Mouse (Mus musculus) liver, embryonic 14.5 days (tissue): ENCODE measurements around the gene Dusp28. TPM values are rescaled to one million over a fixed set of nuclear protein-coding genes. Genes with fewer than 3 reads are reported as not detected.
A peak's percentile ranks its signal among the peaks of the same experiment; 100 is the strongest.

ENCODE experiments used
- ATAC-seq: fragments of 200-750 bp; cut with Nextera tagmentation; 2 replicates; pipeline ENCODE4 v1.8.0; 2017; ENCODE audit warnings: moderate number of reproducible peaks, mild to moderate bottlenecking, moderate library complexity; ENCODE audit not compliant: insufficient read depth
- DNase-seq, 3 experiments: peaks; one replicate each; pipeline ENCODE4 v3.0.0-alpha.2; 2012 to 2013; ENCODE audit warnings: low read depth in 3 of 3, low spot score in 3 of 3
- H3K27ac ChIP-seq: fragments of 300-500 bp; sonication (generic); 2 replicates; pipeline ENCODE4 v1.5.1; 2014; ENCODE audit warnings: moderate library complexity, mild to moderate bottlenecking, control low read depth, inconsistent platforms
- H3K27me3 ChIP-seq: fragments of 300-500 bp; sonication (generic); 2 replicates; pipeline ENCODE4 v1.6.1; 2014; ENCODE audit warnings: mild to moderate bottlenecking, low read length, moderate library complexity; ENCODE audit not compliant: control insufficient read depth, insufficient read depth
- H3K36me3 ChIP-seq: fragments of 300-500 bp; sonication (generic); replicated peaks from 2 replicates; pipeline ENCODE4 v1.6.1; 2014; ENCODE audit warnings: low read depth; ENCODE audit not compliant: control insufficient read depth, insufficient read depth
- H3K4me1 ChIP-seq, 2 experiments: fragments of 200-500 bp in 1 of 2; fragments of 300-500 bp in 1 of 2; sonication (generic) in 1 of 2; replicated peaks; 2 replicates each; pipeline ENCODE4 v1.6.1; 2012 to 2014; ENCODE audit warnings: antibody characterized with exemption in 1 of 2, inconsistent platforms in 1 of 2, low read length in 1 of 2; ENCODE audit not compliant: control insufficient read depth in 2 of 2, insufficient read depth in 2 of 2
- H3K4me2 ChIP-seq: fragments of 300-500 bp; sonication (generic); 2 replicates; pipeline ENCODE4 v1.6.1; 2014; ENCODE audit warnings: low read depth, mild to moderate bottlenecking, control low read depth, moderate library complexity
- H3K4me3 ChIP-seq, 2 experiments: fragments of 200-500 bp in 1 of 2; fragments of 300-500 bp in 1 of 2; sonication (generic) in 1 of 2; 2 replicates each; pipeline ENCODE4 v1.5.1; 2012 to 2014; ENCODE audit warnings: low read depth in 2 of 2, low read length in 2 of 2, mild to moderate bottlenecking in 2 of 2, control low read depth in 1 of 2, inconsistent platforms in 1 of 2, moderate library complexity in 1 of 2; ENCODE audit not compliant: insufficient read depth in 1 of 2
- H3K9ac ChIP-seq: fragments of 300-500 bp; sonication (generic); replicated peaks from 2 replicates; pipeline ENCODE4 v1.6.1; 2014; ENCODE audit warnings: mild to moderate bottlenecking, control low read depth, moderate library complexity
- H3K9me3 ChIP-seq: fragments of 300-500 bp; sonication (generic); 2 replicates; pipeline ENCODE4 v1.6.1; 2016; ENCODE audit warnings: low read length, mixed read lengths; ENCODE audit not compliant: control insufficient read depth
- CTCF ChIP-seq: IDR thresholded peaks from 2 replicates; pipeline ENCODE4 v1.5.1; 2016; ENCODE audit warnings: antibody characterized with exemption, low read depth, control low read depth
- EP300 ChIP-seq: IDR thresholded peaks from 2 replicates; pipeline ENCODE4 v1.6.1; 2016; ENCODE audit warnings: antibody characterized with exemption, low read depth
- WGBS: fragments of 180-500 bp; shearing (Covaris S2); extraction: QIAGEN DNeasy Blood & Tissue Kit; methylation state at CpG from one replicate; pipeline ENCODE4 v1.1.7; 2014; ENCODE audit not compliant: insufficient replicate concordance; 5-methylcytosine and 5-hydroxymethylcytosine counted together
- polyA plus RNA-seq, 2 experiments: library from polyadenylated mRNA; depleted of rRNA in 1 of 2; stranded (reverse) in 1 of 2; unstranded in 1 of 2; fragments of >200 nt; fragmentation: Nextera tagmentation in 1 of 2; extraction: Ambion mirVana in 1 of 2; gene quantifications; 2 replicates each; pipeline versions ENCODE4 v1.2.1 to v1.2.3; 2012 to 2014

Dusp28 gene
- polyA plus RNA-seq, 2 experiments, result 5.2 to 5.4 TPM

DNA sequence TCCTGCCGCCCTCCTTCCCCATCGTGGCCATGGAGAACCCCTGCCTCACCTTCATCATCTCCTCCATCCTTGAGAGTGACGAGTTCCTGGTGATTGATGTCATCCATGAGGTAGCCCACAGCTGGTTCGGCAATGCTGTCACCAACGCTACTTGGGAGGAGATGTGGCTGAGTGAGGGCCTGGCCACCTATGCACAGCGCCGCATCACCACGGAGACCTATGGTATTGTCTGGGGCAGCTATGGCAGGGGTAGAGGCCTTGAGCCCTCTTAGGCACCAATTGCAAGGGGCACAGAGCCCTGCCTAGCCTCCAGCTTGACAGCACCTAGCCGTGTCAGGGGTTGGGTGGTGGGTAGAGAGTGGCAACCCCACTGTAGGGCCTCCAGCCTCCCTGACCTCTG lies 9.9 kb downstream of the Dusp28 start:
- Histone ChIP-seq H3K27ac (no peak overlapping the region), H3K4me3 (no peak overlapping the region), H3K4me1 (peaks cover 3 to 9% of the 10 kb centered on the region in 2 experiments; a peak in 3 of 4 replicates), H3K9me3 (no peaks in the 10 kb centered on the region), H3K36me3 (peaks cover 13% of the 10 kb centered on the region), H3K9ac (no peak overlapping the region), H3K27me3 (no peaks in the 10 kb centered on the region), H3K4me2 (no peak overlapping the region)
- TF ChIP-seq EP300, result no peak
- DNase-seq (no peak), ATAC-seq (no peak)
- WGBS, result 84% methylated on average over 9 of the region's 9 CpGs

- Histone ChIP-seq H3K27me3 (no peaks in the 10 kb centered on the region), H3K4me1 (peaks cover 0 to 6% of the 10 kb centered on the region in 2 experiments; a peak in 2 of 4 replicates), H3K9ac (no peak overlapping the region), H3K36me3 (peaks cover 13% of the 10 kb centered on the region), H3K4me3 (no peak overlapping the region), H3K9me3 (no peaks in the 10 kb centered on the region), H3K4me2 (no peak overlapping the region), H3K27ac (no peak overlapping the region)
- 87% methylated on average over 11 of the region's 11 CpGs for WGBS
- no peak for ATAC-seq
- TF ChIP-seq CTCF, result no peak
- no peak for TF ChIP-seq EP300
- DNase-seq, result no peak
Observed at GRCm38 (mm10) chr1:92919151-92919550, 12.4 kb downstream of the Dusp28 start.

DNA sequence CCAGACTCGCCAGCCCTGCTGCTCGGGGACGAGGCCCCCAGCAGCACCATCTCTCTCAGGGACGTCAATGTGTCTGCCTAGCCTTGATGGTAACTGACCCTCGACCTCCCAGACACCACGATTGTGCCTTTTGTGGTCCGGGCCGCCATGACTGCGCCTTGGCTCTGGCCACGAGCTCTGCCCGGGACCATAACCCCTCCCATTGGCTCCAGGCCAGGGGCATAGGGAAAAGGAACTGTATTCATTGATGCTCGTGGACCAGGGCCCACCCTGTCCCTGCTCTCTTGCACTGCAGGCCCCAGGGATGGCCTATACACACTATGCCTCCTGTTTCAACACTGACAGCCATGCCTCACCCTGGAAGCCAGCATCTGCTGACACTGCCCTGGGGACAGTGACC lies 13.0 kb downstream of the Dusp28 start:
- WGBS, result 73% methylated on average over 12 of the region's 12 CpGs
- no peak overlapping the region for H3K9ac ChIP-seq
- H3K27me3 ChIP-seq, result no peaks in the 10 kb centered on the region
- no peak overlapping the region for H3K4me3 ChIP-seq
- no peaks in the 10 kb centered on the region for H3K9me3 ChIP-seq
- ATAC-seq (no peak), DNase-seq (no peak)
- peaks cover 0 to 6% of the 10 kb centered on the region in 2 experiments; a peak in 2 of 4 replicates for H3K4me1 ChIP-seq
- H3K27ac ChIP-seq, result no peak overlapping the region
- H3K4me2 ChIP-seq, result no peak overlapping the region
- TF ChIP-seq EP300 (no peak), CTCF (no peak)
- peaks cover 13% of the 10 kb centered on the region for H3K36me3 ChIP-seq

GRCm38 (mm10) chr1:92920474-92921200 lies 13.9 kb downstream of the Dusp28 start:
- 32% methylated on average over 7 of the region's 7 CpGs for WGBS
- Histone ChIP-seq H3K36me3 (peaks cover 13% of the 10 kb centered on the region), H3K9ac (no peak overlapping the region), H3K27ac (no peak overlapping the region), H3K4me3 (no peak overlapping the region), H3K4me1 (peaks cover 0 to 6% of the 10 kb centered on the region in 2 experiments; a peak in 2 of 4 replicates), H3K27me3 (no peaks in the 10 kb centered on the region), H3K9me3 (no peaks in the 10 kb centered on the region), H3K4me2 (no peak overlapping the region)
- ATAC-seq (peak; percentile 33), DNase-seq (no peak)
- TF ChIP-seq EP300 (no peak), CTCF (no peak)

DNA sequence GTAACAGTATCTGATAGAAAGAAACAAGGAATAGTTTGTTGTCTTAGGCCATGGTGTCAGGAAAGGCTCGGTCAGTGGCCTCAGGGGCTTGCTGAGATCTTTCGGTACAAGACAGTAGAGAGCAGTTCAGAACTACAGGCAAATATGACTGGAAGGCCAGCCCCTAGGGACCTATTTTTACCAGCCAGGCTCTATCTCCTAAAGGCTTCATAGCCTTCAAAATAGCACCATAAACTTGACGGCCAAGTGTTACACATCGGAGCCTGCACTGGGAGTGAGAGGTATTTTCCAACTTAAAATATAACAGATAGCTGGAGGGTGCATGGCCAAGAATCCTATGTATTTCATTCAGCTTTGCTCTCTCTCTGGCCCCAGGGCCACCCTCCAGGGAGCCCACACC lies 14.7 kb downstream of the Dusp28 start:
- Histone ChIP-seq H3K27me3 (no peaks in the 10 kb centered on the region), H3K36me3 (peaks cover 4% of the 10 kb centered on the region; the same call in 1 of the 2 replicates), H3K9ac (no peak overlapping the region), H3K9me3 (no peaks in the 10 kb centered on the region), H3K4me3 (no peak overlapping the region), H3K27ac (no peak overlapping the region), H3K4me2 (no peak overlapping the region), H3K4me1 (peaks cover 0 to 6% of the 10 kb centered on the region in 2 experiments; a peak in 2 of 4 replicates)
- DNase-seq (no peak), ATAC-seq (no peak)
- no peak for TF ChIP-seq CTCF
- TF ChIP-seq EP300, result no peak
- 66% methylated on average over 4 of the region's 4 CpGs for WGBS
